Mouse (Mus musculus) liver, postnatal 0 days (tissue): ENCODE results near the gene Insr. TPM values are rescaled to one million over a fixed set of nuclear protein-coding genes. Genes with fewer than 3 reads are reported as not detected.
"Not testable (repeated sequence)": the region's sequence is repeated elsewhere in the genome, so short reads cannot be mapped to it uniquely, and the experiment has no call there.

ENCODE experiments used
- ATAC-seq: fragments of 200-750 bp; cut with Nextera tagmentation; 2 replicates; pipeline ENCODE4 v1.8.0; 2017; ENCODE audit warnings: mild to moderate bottlenecking, moderate library complexity
- DNase-seq: peaks from one replicate; pipeline ENCODE4 v3.0.0-alpha.2; 2016
- H3K27ac ChIP-seq: fragments of 300-500 bp; sonication (generic); 2 replicates; pipeline ENCODE4 v1.5.1; 2014; ENCODE audit warnings: antibody characterized with exemption, moderate library complexity, mild to moderate bottlenecking, low read depth
- H3K27me3 ChIP-seq: fragments of 300-500 bp; sonication (generic); 2 replicates; pipeline ENCODE4 v1.6.1; 2014; ENCODE audit warnings: low read length, control low read depth, mixed read lengths; ENCODE audit not compliant: insufficient read depth
- H3K36me3 ChIP-seq: fragments of 300-500 bp; sonication (generic); replicated peaks from 2 replicates; pipeline ENCODE4 v1.6.1; 2014; ENCODE audit warnings: mild to moderate bottlenecking, control low read depth, low read length, moderate library complexity, mixed read lengths; ENCODE audit not compliant: insufficient read depth
- H3K4me1 ChIP-seq: fragments of 300-500 bp; sonication (generic); 2 replicates; pipeline ENCODE4 v1.6.1; 2014; ENCODE audit warnings: antibody characterized with exemption, mild to moderate bottlenecking, control low read depth; ENCODE audit not compliant: insufficient read depth
- H3K4me2 ChIP-seq: fragments of 300-500 bp; sonication (generic); 2 replicates; pipeline ENCODE4 v1.6.1; 2014; ENCODE audit warnings: low read depth, mild to moderate bottlenecking, low read length, moderate library complexity, mixed read lengths
- H3K4me3 ChIP-seq: fragments of 300-500 bp; sonication (generic); 2 replicates; pipeline ENCODE4 v1.5.1; 2014; ENCODE audit warnings: low read depth, low read length
- H3K9ac ChIP-seq: fragments of 300-500 bp; sonication (generic); replicated peaks from 2 replicates; pipeline ENCODE4 v1.6.1; 2014; ENCODE audit warnings: mild to moderate bottlenecking, moderate library complexity
- H3K9me3 ChIP-seq: fragments of 300-500 bp; sonication (generic); 2 replicates; pipeline ENCODE4 v1.6.1; 2016; ENCODE audit warnings: mild to moderate bottlenecking, control low read depth, low read length, mixed read lengths
- CTCF ChIP-seq: sonication (generic); IDR thresholded peaks from 2 replicates; pipeline ENCODE4 v1.5.1; 2016; ENCODE audit warnings: antibody characterized with exemption, low read depth
- EP300 ChIP-seq: IDR thresholded peaks from 2 replicates; pipeline ENCODE4 v1.6.1; 2016; ENCODE audit warnings: antibody characterized with exemption, low read depth, mild to moderate bottlenecking
- WGBS: fragments of 180-500 bp; shearing (Covaris S2); extraction: QIAGEN DNeasy Blood & Tissue Kit; methylation state at CpG from one replicate; pipeline ENCODE4 v1.1.7; 2014; ENCODE audit not compliant: insufficient replicate concordance; 5-methylcytosine and 5-hydroxymethylcytosine counted together
- polyA plus RNA-seq: library from polyadenylated mRNA; unstranded; fragments of >200 nt; fragmentation: Nextera tagmentation; extraction: Ambion mirVana; gene quantifications from 2 replicates; pipeline ENCODE4 v1.2.1, GENCODE M21; 2015

The Insr gene
- 28.9 and 31.3 TPM in 2 replicates for polyA plus RNA-seq

- H3K27me3 ChIP-seq, result no peaks in the 10 kb centered on the region
- DNase-seq, result peak; percentile 96
- TF ChIP-seq CTCF, result no peak
- 0 out of 2 replicates have a peak, but pooled peaks have one; percentile 44 for TF ChIP-seq EP300
- no peaks in the 10 kb centered on the region for H3K9me3 ChIP-seq
- peak within 1 kb of the TSS; percentile 82 for H3K4me2 ChIP-seq
- ATAC-seq, result peak; percentile 95
- H3K27ac ChIP-seq, result peak within 1 kb of the TSS; percentile 96
- H3K36me3 ChIP-seq, result peaks cover 4% of the 10 kb centered on the region; the same call in 1 of the 2 replicates
- H3K4me1 ChIP-seq, result peaks cover 35% of the 10 kb centered on the region
- under 1% methylated on average over 52 of the region's 61 CpGs for WGBS
- peak within 1 kb of the TSS; percentile 99 for H3K4me3 ChIP-seq
- peak within 1 kb of the TSS; percentile 99 for H3K9ac ChIP-seq
These were observed at the start of gene Insr for GRCm38 (mm10) chr8:3278934-3279720. TSS of gene Insr (minus strand) at chr8:3279617.

GRCm38 (mm10) chr8:3327538-3328245 is 48.3 kb upstream of the Insr start:
- 30% methylated on average over 8 of the region's 8 CpGs for WGBS
- Histone ChIP-seq H3K4me2 (no peak overlapping the region), H3K9me3 (no peaks in the 10 kb centered on the region), H3K4me1 (peaks cover 6% of the 10 kb centered on the region; the same call in 1 of the 2 replicates), H3K27ac (0 out of 2 replicates have a peak overlapping the region, but pooled peaks have one; percentile 8), H3K36me3 (no peaks in the 10 kb centered on the region), H3K9ac (no peak overlapping the region), H3K4me3 (no peak overlapping the region), H3K27me3 (no peaks in the 10 kb centered on the region)
- ATAC-seq, result peak; percentile 29; the same call in 1 of the 2 replicates
- DNase-seq, result no peak
- TF ChIP-seq EP300 (no peak), CTCF (no peak)

GRCm38 (mm10) chr8:3327056-3327455 is 47.6 kb upstream of the Insr start:
- TF ChIP-seq EP300 (no peak), CTCF (no peak)
- DNase-seq (no peak), ATAC-seq (no peak)
- no peak overlapping the region for H3K27ac ChIP-seq
- H3K4me3 ChIP-seq, result no peak overlapping the region
- H3K9me3 ChIP-seq, result no peaks in the 10 kb centered on the region
- 38% methylated on average over 1 of the region's 1 CpGs for WGBS
- H3K4me1 ChIP-seq, result peaks cover 6% of the 10 kb centered on the region; the same call in 1 of the 2 replicates
- no peak overlapping the region for H3K4me2 ChIP-seq
- no peaks in the 10 kb centered on the region for H3K36me3 ChIP-seq
- no peaks in the 10 kb centered on the region for H3K27me3 ChIP-seq
- no peak overlapping the region for H3K9ac ChIP-seq

GRCm38 (mm10) chr8:3324253-3324652 is 44.8 kb upstream of the Insr start:
- H3K9me3 ChIP-seq, result no peaks in the 10 kb centered on the region
- H3K36me3 ChIP-seq, result no peaks in the 10 kb centered on the region
- no peak overlapping the region for H3K9ac ChIP-seq
- H3K4me3 ChIP-seq, result no peak overlapping the region
- TF ChIP-seq EP300 (no peak), CTCF (no peak)
- H3K4me2 ChIP-seq, result no peak overlapping the region
- no peak overlapping the region for H3K27ac ChIP-seq
- DNase-seq (no peak), ATAC-seq (no peak)
- WGBS, result 63% methylated on average over 2 of the region's 2 CpGs
- peaks cover 6% of the 10 kb centered on the region; the same call in 1 of the 2 replicates for H3K4me1 ChIP-seq
- H3K27me3 ChIP-seq, result no peaks in the 10 kb centered on the region

- DNase-seq, ATAC-seq, H3K9ac ChIP-seq, H3K4me2 ChIP-seq, H3K9me3 ChIP-seq, H3K27me3 ChIP-seq, H3K36me3 ChIP-seq, H3K4me3 ChIP-seq, H3K27ac ChIP-seq, H3K4me1 ChIP-seq: not testable (repeated sequence)
- WGBS, result 90% methylated on average over 8 of the region's 11 CpGs
These were observed 39.9 kb upstream of the Insr start for GRCm38 (mm10) chr8:3319267-3319666.

- Histone ChIP-seq H3K4me3 (no peak overlapping the region), H3K9me3 (no peaks in the 10 kb centered on the region), H3K4me1 (no peaks in the 10 kb centered on the region; the same call in 1 of the 2 replicates), H3K27me3 (no peaks in the 10 kb centered on the region), H3K27ac (no peak overlapping the region), H3K9ac (no peak overlapping the region), H3K4me2 (no peak overlapping the region), H3K36me3 (no peaks in the 10 kb centered on the region)
- TF ChIP-seq CTCF (no peak), EP300 (no peak)
- 68% methylated on average over 5 of the region's 5 CpGs for WGBS
- DNase-seq, result no peak
- no peak for ATAC-seq
These were observed 37.2 kb upstream of the Insr start for GRCm38 (mm10) chr8:3316585-3316984.
